Mouse (Mus musculus) urinary bladder, adult 18-20 months (tissue): ENCODE measurements around the gene Pla2g4e.
"Not testable (repeated sequence)": the region's sequence is repeated elsewhere in the genome, so short reads cannot be mapped to it uniquely, and the experiment has no call there.

ENCODE experiments used
- DNase-seq, 2 experiments: peaks; one replicate each; pipeline ENCODE4 v3.0.0; 2022; ENCODE audit warnings: low spot score in 2 of 2, mixed read lengths in 2 of 2

Gene Pla2g4e

DNA sequence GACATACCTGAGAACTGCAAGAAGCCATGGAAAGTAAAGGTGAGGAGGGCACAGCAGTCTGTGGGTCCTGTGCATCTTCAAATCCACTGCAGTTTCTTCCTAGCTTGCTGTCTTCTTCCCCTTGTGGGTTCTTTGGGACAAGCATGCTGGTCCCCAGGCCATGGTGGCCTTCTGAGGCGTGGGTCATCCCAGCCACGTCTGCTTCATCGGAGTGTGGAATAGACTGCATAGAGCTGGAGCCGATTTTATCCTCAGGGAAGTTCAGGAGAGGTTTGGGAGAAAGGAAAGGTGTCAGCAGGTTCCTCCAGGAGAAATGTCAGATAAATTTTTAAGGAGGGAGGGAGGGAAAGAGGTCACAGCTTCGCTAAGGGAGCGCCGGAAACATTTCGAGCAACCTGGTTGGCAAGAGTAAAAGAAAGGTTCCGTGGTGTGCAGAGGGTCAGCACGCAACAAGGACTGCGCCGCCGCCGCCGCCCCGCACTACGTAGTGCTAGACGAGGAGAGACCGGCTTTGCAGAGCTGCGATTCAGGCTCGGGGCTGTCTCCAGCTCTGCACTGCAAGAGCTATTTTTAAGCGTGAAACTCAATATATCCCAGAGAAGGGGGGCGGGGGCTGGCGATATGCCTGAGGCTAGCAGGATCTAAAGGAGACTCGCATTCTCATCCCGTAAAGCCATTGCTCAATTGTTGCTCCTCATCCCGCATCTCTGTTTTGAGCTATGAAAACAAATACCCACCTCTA, at the start of gene Pla2g4e:
Gene Pla2g4e, minus strand, starts transcription at position 657 of the 742 bp plus-strand sequence.
- no peak for DNase-seq

DNA sequence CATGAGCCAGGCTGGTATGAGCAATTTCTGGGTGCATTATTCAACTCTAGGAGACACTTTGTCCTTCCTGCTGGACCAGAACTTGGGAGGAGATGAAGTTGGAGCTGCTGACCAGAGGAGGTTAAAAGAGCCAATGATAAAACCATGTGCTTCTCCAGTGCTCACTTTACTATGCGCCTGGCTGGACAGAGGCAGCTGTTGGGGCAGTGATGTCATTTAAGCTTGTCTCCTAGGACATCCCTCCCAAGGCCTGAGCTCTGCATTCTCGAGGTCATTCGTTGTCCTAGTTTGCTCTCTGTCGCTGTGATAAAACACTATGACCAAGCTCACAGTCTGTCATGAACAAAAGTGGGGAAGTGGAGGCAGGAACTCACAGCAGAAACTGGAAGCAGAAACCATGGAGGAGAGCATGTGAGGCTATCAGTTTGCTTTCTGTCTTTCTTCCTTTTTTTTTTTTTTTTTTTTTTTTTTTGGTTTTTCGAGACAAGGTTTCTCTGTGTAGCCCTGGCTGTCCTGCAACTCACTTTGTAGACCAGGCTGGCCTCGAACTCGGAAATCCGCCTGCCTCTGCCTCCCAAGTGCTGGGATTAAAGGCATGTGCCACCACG, 46.4 kb upstream of the Pla2g4e start:
- DNase-seq: no peak

DNA sequence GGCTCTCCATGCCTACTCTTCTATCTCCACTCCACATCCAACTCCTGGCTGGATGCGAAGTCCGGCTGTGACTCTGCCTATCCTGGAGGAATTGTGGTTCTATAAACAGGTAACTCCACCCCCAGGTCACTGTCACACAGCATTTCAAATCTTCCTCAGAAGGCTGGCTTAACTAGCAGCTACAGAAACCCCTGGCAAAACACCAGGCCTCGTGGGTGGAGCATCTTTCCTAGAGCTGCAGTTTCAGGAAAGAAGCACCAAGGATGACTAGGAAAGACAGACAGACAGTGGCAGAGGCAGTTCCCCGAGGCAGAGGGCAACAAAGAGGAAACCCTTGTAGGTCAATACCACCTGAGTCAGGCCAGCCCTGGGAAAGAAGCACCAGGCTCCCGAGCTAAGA, 43.9 kb upstream of the Pla2g4e start, which contains the start of gene Pla2g4d:
Gene Pla2g4d, minus strand, starts transcription at position 203 of the 400 bp plus-strand sequence.
- no peak for DNase-seq

DNA sequence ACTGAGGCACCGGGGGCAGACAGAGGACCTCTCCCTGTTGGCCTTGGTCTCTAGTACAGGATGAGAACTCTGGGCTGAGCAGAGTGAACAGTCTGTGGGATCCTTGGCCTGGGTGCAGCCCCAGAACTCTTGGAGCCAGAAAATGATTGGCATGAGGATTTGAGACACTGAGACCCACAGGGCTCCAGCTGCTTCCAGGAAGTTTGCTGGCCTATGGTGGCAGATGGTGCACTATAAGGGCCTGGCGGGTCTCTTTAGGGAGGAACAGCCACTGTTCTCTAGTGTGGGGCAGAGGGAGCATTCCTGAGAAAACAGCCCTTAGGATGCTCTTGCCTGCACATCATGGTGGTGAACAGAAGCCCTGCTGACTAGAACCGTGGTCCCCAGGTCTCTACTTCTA, 43.3 kb upstream of the Pla2g4e start:
- DNase-seq: no peak

DNA sequence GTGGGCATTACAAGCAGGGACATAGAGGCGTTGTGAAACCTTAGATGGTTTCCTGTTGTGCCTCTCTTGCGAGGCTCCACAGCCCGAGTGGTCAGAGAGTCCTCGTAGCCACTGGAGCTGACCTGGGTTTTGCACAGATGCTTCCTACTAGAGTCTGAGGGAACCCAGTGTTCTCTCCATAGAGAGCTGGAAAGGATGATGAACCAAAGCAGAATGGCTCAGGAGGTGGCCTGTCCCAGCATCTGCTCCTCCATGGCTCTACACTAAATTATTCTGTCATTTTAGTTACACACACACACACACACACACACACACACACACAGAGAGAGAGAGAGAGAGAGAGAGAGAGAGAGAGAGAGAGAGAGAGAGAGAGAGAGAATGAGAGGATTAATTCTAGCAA, 40.5 kb upstream of the Pla2g4e start:
- no peak for DNase-seq

DNA sequence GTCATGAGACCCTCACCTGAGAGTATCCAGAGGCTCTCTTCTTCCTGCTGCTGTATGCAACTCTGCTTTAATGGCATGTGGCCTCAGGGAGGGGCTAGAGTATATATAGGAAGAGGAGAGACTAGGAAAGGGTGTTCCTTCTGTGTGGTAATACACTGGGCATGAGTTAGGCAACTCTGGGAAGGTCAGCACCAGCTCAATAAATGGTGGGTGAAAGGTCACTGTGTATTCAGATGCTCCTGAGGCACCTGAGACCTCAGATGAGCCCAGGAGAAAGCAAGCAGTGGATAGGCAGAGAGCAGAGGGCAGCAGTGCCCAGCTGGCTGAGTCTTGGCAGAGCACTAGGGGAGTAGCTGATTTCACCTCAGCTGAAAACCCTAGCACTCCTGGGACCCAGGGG, 39.6 kb upstream of the Pla2g4e start:
- DNase-seq: no peak

DNA sequence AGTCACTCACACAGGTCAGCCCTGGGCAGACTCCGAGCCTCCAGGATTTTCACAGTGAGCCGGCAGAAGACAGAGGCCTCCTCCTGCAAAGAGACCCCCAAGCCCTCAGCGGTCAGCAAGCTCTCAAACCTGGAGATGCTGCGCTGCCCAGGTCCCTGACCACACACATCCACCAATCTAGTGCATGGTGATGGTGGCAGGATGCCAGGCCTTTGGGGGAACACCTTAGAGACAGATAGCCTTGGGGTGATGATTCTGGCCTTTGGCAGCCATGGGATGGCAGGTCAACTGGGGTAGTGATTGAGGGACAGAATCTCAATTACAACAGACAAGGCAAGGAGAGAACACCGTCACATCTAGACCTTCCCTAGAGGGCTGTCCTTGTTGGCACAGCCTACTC, 39.0 kb upstream of the Pla2g4e start:
- DNase-seq: no peak

DNA sequence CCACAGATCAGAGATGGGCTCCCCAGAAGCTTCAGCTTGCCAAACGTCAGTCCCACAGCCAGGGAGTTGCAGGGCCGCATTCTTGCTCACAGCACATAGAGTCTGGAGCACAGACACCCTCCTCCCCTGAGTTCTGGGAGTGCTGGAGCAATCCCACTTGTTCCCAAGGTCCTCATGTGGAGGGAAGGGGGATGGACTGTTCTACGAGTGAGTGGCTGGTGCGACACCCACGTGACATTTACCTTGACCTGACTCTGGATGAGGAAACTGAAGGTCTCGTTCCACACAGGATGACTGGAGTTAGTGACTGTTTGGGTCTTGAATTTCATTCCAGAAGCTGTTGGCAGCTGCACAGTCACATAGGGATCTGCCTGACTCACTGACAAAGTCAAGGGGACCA, 38.4 kb upstream of the Pla2g4e start:
- no peak for DNase-seq

DNA sequence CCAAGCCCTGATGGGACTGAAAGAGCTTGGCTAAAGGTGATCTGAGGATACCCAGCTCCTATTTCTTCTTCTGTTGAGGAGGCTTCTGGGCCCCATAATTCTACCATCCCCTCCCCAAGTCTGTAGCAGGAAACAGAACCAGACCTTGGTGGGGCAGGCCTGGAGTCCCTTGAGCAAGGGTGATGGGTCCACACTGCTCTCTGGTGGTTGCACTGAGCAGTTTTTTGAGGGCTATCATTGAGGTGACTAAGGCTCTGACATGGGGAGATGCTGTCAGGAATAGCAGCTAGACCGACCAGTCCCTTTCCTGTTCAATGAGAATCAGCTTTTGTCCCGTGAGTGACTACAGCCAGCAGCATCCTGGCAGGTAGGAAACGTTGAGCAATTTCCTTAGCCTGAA, 36.1 kb upstream of the Pla2g4e start:
- no peak for DNase-seq

DNA sequence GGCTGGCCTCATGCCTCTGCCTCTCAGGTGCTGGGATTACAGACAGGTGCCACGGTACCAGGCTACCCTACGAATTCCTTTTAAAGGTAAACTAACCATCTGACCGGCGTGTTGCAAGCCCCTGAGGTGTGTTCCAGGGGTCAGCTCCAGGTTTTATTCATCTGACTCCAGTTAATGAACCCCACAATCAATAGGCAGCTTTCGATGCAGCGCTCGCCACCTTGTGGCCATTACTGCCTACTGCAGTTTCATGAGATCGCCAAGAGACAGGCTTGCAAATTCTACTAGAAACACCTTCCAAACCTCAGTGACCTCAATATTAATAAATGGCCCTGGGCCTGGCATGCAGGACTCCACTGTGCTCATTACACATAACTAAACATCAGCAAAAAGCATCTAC, 34.8 kb upstream of the Pla2g4e start:
- DNase-seq: peak; percentile 13 to 46

DNA sequence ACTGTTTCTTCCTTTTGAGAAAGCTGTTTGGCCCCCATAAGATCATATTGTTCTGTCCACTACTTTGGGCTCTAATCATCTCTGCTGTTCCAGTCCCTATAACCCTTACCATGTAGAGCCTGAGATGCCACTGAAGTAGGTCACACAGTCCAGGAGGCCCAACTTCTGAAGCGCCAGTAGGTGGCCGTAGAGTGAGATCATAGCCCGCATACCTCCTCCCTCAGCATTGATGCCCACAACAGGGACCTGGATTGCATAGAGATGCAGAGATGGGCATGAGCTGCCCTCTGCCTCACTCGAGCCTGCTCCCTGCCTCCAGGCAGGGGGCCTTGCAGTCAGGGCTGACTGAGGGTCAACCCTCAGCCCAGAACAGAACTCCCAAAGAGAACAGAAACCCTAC, 31.8 kb upstream of the Pla2g4e start:
- no peak for DNase-seq

DNA sequence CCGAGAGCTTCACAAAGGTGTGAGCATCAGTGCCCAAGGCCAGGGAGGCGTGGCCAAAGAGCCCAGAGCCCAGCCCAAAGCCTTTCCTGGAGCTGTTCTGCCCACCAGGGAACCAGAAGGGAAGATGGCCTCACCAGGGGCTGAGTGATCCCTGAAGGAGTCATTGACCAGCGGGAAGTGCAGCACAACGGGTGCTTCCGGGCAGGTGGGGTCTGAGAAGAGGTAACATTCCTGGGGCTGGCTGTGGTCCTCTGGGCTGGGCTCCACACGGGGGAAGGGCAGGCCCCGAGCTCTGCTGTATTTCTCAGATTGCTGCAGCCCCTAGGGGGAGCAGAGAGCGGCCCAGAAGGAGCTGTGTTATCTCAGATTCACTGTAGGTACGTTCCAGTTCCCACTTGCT, 23.5 kb upstream of the Pla2g4e start:
- no peak for DNase-seq

DNA sequence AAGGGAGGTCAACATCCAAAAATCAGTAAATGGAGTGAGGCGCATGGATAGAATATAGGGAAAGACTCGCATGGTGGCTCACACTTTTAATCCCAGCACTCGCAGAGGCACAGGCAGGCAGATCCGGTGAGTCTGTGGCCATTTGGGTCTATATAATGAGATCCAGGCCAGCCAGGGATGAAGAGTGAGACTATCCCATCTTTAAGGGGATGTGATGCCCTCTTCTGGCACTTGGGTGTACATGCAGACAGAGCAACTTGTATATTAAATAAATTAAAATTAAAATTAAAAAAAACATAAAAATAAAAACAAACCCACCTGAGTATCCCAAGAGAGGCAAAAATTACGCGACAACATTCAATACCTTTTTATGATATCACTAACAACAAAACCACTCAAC, 20.4 kb upstream of the Pla2g4e start:
- DNase-seq: no peak

DNA sequence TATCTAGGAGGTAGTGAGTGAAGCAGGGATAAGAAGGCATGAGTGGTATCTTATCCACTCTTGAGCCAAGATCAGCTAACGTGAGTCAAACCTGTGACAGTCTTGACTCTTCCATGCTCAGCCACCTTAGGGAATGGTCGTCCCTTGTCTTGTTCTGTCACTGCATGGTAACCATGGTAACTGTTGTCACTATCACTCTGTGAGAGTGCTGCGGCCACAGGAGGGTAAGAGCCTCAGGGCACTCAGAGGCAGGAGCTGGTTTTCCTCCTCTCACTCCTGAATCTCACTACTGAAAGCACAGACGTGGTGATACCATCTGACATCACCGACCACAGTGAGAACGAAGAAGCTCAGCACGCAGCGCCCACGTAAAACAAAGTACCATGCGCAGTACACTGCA, 19.7 kb upstream of the Pla2g4e start:
- no peak for DNase-seq

DNA sequence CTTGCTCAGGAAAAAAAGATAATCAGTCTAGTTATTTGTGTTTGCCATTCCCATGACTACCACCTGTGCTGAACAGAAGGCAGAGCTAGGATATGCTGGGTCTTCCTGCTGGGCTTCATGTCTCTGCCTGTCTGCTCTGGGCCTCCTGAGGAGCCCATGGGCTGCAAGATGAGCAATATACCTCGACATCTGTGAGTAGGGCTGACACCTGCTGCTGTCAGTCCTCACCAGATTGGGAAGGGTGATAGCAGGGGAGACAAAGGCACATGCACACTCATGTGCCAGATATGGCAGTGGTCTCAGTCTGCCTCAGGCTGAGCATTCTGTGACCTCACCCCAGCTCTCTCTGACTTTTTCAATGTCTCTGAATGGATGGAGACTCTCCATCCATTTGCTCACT, 17.7 kb upstream of the Pla2g4e start:
- no peak for DNase-seq

DNA sequence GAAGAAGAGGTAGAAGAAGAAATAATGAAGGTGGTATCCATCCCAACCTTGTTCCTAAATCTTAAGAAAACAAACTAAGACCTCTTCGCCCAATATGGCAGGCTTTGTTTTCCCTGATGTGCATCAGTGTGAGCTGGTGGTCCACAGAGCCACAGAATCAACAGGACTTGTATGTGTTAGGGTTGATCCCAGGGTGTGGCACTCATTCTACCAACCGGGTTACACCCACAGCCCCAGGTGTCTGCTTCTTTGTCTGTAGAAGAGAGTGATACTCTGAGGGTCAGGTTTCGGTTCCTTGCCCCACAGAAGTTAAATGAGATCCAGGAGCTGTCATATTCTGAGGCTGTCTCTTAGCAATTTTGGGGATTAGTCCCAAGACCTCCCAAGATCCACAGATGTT, 16.2 kb upstream of the Pla2g4e start:
- no peak for DNase-seq

DNA sequence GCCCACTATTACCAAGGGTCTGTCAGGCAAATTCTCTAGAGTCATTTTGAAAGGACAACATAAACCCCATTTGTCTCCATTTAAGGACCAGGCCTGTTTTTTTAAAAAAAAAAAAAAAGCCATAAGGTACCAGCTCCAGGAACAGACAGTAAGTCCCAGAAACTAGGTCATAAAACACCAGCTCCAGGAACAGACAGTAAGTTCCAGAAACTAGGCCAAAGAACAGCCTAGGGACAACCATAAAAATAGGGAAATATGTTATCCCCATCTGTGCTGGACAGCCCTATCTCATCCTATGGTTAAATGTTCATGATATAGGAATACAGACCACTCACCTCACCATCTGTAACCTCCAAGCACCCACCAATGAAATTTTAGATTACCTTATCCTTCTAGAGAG, 11.1 kb upstream of the Pla2g4e start:
- DNase-seq: no peak

DNA sequence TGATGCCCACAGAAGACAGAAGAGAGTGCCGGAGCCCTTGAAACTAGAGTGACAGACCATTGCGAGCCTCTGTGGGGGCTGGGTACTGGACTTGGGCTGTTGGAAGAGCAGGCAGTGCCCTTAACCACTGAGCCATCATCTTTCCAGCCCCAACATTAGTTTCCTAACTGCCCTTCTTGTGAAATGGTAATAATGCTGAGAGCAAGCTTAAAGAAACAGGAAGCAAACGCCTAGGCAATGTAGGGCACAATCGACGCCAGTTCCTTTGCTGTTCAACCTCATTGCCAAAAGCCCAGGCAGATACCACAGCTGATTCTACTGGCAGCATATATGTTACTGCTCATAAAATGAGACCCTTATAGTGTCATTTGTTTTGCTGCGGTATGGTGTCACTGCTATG, 7.5 kb upstream of the Pla2g4e start:
- DNase-seq: no peak

DNA sequence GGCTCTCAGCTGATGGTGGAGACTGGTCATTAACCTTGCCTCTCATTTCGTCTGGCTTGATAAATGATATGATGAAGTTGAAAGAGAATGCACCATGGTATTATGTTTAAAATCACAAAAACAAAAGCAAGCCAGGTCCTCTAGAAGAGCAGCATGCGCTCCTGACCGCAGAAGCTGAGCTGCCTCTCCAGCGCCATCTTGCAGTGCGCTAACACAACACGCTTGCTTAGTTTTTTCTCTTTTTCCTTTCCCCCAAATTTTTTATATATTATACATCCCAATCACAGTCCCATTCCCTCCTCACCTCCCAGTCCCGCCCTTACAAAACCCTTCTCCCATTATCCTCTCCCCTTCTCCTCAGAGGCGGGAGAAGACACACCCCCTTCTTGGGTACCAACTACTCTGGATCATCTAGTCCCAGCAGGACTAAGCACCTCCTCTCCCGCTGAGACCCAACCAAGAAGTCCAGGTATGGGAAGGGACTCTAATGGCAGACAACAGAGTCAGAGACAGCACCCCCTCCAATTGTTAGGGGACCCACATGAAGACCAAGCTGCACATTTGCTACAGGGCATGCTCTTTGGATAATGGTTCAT, 384 bp upstream of the Pla2g4e start:
- DNase-seq: no peak

DNA sequence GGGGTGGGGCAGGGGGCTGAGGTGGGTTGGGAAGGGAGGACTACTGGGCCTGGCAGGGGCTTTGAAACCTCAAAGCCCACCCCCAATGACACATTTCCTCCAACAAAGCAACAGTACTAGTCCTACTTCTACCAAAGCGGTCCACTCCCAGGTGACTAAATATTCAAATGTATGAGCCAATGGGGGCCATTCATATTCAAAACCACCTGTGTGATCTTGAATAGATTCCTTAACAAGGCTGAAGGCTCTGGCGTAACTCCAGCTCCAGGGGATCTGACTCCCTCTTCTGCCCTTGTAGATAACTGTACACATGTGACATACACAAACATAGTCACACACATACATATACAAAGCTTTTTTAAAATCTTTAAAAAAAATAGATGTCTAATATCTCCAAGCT, 1.1 kb downstream of the Pla2g4e start:
- DNase-seq: no peak

DNA sequence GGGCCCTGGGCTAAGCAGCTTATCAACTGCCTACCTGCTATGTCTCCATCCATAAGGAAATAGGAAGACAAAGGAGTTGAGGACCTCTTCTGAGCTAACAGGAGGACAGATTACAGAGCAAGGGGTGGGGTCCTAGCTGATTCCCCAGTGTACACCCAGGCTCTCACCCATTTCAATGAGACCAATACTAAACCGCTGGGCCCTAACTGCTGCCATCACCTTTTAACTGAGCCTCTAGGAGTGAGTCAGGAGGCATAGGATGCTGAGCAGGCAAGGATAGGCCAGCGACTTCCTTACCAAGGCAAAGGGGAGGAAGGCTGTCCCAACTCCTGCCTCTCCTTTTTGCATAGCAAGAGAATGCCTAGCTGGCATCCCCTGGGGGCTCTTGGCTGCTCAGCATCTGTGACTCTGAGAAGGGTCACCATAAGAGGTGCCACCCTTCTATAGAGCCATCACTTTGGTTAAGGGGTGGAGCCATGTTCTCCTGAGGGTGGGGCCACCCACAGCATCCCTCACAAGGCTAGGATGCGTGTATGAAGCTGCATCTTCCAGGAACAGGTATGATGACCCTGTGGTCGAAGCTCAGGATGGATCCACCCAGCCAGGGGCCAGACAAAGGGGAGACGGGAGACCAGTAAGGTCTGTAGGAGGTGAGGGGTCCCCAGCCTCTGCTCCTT, 2.2 kb downstream of the Pla2g4e start:
- no peak for DNase-seq

DNA sequence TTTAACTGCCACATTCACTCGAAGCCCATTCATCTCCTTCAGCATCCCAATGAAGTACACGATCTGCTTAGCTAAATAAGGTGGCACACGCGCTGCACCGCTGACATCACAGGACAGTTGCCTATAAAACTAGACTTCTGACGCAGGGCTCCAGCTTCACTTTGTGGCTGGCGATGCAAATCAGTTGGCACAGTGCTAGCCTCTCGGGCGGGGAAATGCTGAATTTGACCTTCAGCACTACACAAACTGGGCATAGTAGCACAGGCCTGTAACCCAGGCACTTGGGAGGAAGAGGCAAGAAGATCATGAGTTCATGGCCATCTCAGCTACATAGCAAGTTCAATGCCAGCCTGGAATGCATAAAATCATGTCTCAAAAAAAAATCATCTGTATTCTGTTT, 6.4 kb downstream of the Pla2g4e start:
- DNase-seq: not testable (repeated sequence)

DNA sequence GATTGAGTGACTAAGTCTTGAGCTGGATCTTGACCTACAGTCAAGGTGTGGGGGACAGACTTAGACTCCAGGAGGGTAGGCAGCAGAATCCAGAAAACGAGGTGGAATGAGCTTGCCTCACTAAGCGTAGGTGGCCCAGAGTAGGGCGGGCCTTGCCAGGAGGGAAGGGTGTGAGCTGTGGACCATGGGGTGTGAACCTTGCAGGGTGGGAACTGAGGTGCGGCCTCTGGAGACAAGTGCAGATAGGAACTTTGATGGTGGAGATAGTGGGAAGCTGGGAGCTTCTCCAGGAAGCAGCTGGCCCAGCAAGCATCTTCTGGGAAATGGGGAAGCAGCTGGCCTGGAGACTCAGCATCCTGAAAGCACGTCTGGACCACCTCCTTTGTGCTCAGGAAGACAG, 7.4 kb downstream of the Pla2g4e start:
- DNase-seq: no peak
